Mouse (Mus musculus): ENCODE measurements around the gene Pml. TPM values are rescaled to one million over a fixed set of nuclear protein-coding genes. Genes with fewer than 3 reads are reported as not detected.

The Pml gene
- polyA plus RNA-seq (2015; fragmentation: Nextera tagmentation; extraction: Ambion mirVana) = 23.1 and 25.1 TPM in 2 replicates

GRCm38 (mm10) chr9:58249592-58250192 is at the start of gene Pml:
Gene Pml, minus strand, starts transcription at chr9:58249786.

GRCm38 (mm10) chr9:58253033-58253804 is 3.6 kb upstream of the Pml start, which contains the start of gene Stoml1:
Gene Stoml1, plus strand, starts transcription at chr9:58253164.

GRCm38 (mm10) chr9:58203516-58204447 is 45.8 kb downstream of the Pml start, which contains the start of the genes Islr and Islr2:
Gene Islr, minus strand, starts transcription at chr9:58204306.
Gene Islr2, minus strand, starts transcription at chr9:58204319.

Other genes with a start within 250 kb of the Pml start
- 12.4 and 24.9 TPM in 2 replicates for gene Cyp11a1, start 243.4 kb downstream of the Pml start, polyA plus RNA-seq (2015; fragmentation: Nextera tagmentation; extraction: Ambion mirVana)
- gene Stra6, start 186.0 kb downstream of the Pml start, polyA plus RNA-seq (2015; fragmentation: Nextera tagmentation; extraction: Ambion mirVana) = 0.08 and 0.25 TPM in 2 replicates
- gene Ccdc33, start 131.0 kb downstream of the Pml start, polyA plus RNA-seq (2015; fragmentation: Nextera tagmentation; extraction: Ambion mirVana) = 0.10 and 0.24 TPM in 2 replicates
- gene Islr, start 45.5 kb downstream of the Pml start, polyA plus RNA-seq (2015; fragmentation: Nextera tagmentation; extraction: Ambion mirVana) = 14.2 and 24.3 TPM in 2 replicates
- gene Islr2, start 45.5 kb downstream of the Pml start, polyA plus RNA-seq (2015; fragmentation: Nextera tagmentation; extraction: Ambion mirVana) = 0.07 TPM in 1 of 2 replicates, not detected in the other
- gene Stoml1, start 3.4 kb upstream of the Pml start, polyA plus RNA-seq (2015; fragmentation: Nextera tagmentation; extraction: Ambion mirVana) = 13.8 and 16.9 TPM in 2 replicates
- 55.7 and 70.5 TPM in 2 replicates for gene Loxl1, start 63.4 kb upstream of the Pml start, polyA plus RNA-seq (2015; fragmentation: Nextera tagmentation; extraction: Ambion mirVana)
- gene Tbc1d21, start 120.7 kb upstream of the Pml start, polyA plus RNA-seq (2015; fragmentation: Nextera tagmentation; extraction: Ambion mirVana) = not detected in 2 replicates
- gene Insyn1, start 238.8 kb upstream of the Pml start, polyA plus RNA-seq (2015; fragmentation: Nextera tagmentation; extraction: Ambion mirVana) = 0.37 and 0.90 TPM in 2 replicates